Mouse (Mus musculus) hindbrain, embryonic 16.5 days (tissue): ENCODE data around the gene Mier2. TPM values are rescaled to one million over a fixed set of nuclear protein-coding genes. Genes with fewer than 3 reads are reported as not detected.

ENCODE experiments used
- ATAC-seq: fragments of 200-750 bp; cut with Nextera tagmentation; 2 replicates; pipeline ENCODE4 v1.8.0; 2017; ENCODE audit warnings: moderate TSS enrichment, moderate library complexity
- H3K27ac ChIP-seq: fragments of 300-500 bp; sonication (generic); 2 replicates; pipeline ENCODE4 v1.5.1; 2014; ENCODE audit warnings: low read depth, mild to moderate bottlenecking, control low read depth, low read length, moderate library complexity
- H3K27me3 ChIP-seq: fragments of 300-500 bp; sonication (generic); replicated peaks from 2 replicates; pipeline ENCODE4 v1.6.1; 2014; ENCODE audit warnings: low read length; ENCODE audit not compliant: control insufficient read depth, insufficient read depth
- H3K36me3 ChIP-seq: fragments of 300-500 bp; sonication (generic); 2 replicates; pipeline ENCODE4 v1.6.1; 2014; ENCODE audit warnings: mild to moderate bottlenecking, low read length, moderate library complexity, mixed read lengths; ENCODE audit not compliant: control insufficient read depth, insufficient read depth
- H3K4me1 ChIP-seq: fragments of 300-500 bp; sonication (generic); 2 replicates; pipeline ENCODE4 v1.6.1; 2014; ENCODE audit warnings: low read depth, low read length; ENCODE audit not compliant: control insufficient read depth, insufficient read depth
- H3K4me2 ChIP-seq: fragments of 300-500 bp; sonication (generic); 2 replicates; pipeline ENCODE4 v1.6.1; 2014; ENCODE audit warnings: mild to moderate bottlenecking, low read length, control low read depth, moderate library complexity
- H3K4me3 ChIP-seq: fragments of 300-500 bp; sonication (generic); 2 replicates; pipeline ENCODE4 v1.5.1; 2014; ENCODE audit warnings: mild to moderate bottlenecking, low read length, control low read depth, moderate library complexity
- H3K9ac ChIP-seq: fragments of 300-500 bp; sonication (generic); 2 replicates; pipeline ENCODE4 v1.6.1; 2014; ENCODE audit warnings: low read depth, mild to moderate bottlenecking, control low read depth, low read length, moderate library complexity
- H3K9me3 ChIP-seq: fragments of 300-500 bp; sonication (generic); 2 replicates; pipeline ENCODE4 v1.6.1; 2014; ENCODE audit warnings: mild to moderate bottlenecking, low read length, moderate library complexity; ENCODE audit not compliant: control insufficient read depth
- WGBS: fragments of 180-500 bp; shearing (Covaris S2); extraction: QIAGEN DNeasy Blood & Tissue Kit; methylation state at CpG from one replicate; pipeline ENCODE4 v1.1.7; 2014; 5-methylcytosine and 5-hydroxymethylcytosine counted together
- polyA plus RNA-seq: library from polyadenylated mRNA; unstranded; fragments of >200 nt; fragmentation: Nextera tagmentation; extraction: Ambion mirVana; gene quantifications from 2 replicates; pipeline ENCODE4 v1.2.1, GENCODE M21; 2015

The Mier2 gene
- polyA plus RNA-seq, 1 experiment from 2014 or later = 56.5 TPM

- Histone ChIP-seq H3K4me1 (peaks cover 13% of the 10 kb centered on the region), H3K9me3 (no peaks in the 10 kb centered on the region)
- 97% methylated on average over 5 of the region's 5 CpGs for WGBS
Observed at GRCm38 (mm10) chr10:79548546-79548945, 6.5 kb downstream of the Mier2 start.

GRCm38 (mm10) chr10:79547148-79547675 is 7.8 kb downstream of the Mier2 start:
- no peak overlapping the region for H3K27ac ChIP-seq
- 80% methylated on average over 5 of the region's 5 CpGs for WGBS
- no peaks in the 10 kb centered on the region for H3K9me3 ChIP-seq
- no peaks in the 10 kb centered on the region for H3K27me3 ChIP-seq
- H3K4me2 ChIP-seq = no peak overlapping the region
- peaks cover under 1% of the 10 kb centered on the region; the same call in 1 of the 2 replicates for H3K4me1 ChIP-seq
- no peak overlapping the region for H3K9ac ChIP-seq
- peaks cover 40% of the 10 kb centered on the region for H3K36me3 ChIP-seq
- no peak for ATAC-seq
- H3K4me3 ChIP-seq = no peak overlapping the region

More at GRCm38 (mm10) chr10:79548546-79548945, 6.5 kb downstream of the Mier2 start:
- Histone ChIP-seq H3K36me3 (peaks cover 32% of the 10 kb centered on the region), H3K27me3 (no peaks in the 10 kb centered on the region), H3K4me2 (no peak overlapping the region), H3K27ac (no peak overlapping the region), H3K9ac (no peak overlapping the region), H3K4me3 (no peak overlapping the region)
- ATAC-seq = no peak

- no peak overlapping the region for H3K27ac ChIP-seq
- no peak overlapping the region for H3K4me3 ChIP-seq
- no peak overlapping the region for H3K9ac ChIP-seq
- no peak for ATAC-seq
- no peak overlapping the region for H3K4me2 ChIP-seq
- no peaks in the 10 kb centered on the region for H3K4me1 ChIP-seq
- H3K9me3 ChIP-seq = no peaks in the 10 kb centered on the region
- WGBS = 92% methylated on average over 11 of the region's 11 CpGs
- peaks cover 47% of the 10 kb centered on the region for H3K36me3 ChIP-seq
- H3K27me3 ChIP-seq = no peaks in the 10 kb centered on the region
Observed at GRCm38 (mm10) chr10:79546483-79546882, 8.5 kb downstream of the Mier2 start.

GRCm38 (mm10) chr10:79545891-79546290 is 9.1 kb downstream of the Mier2 start:
- H3K9me3 ChIP-seq = no peaks in the 10 kb centered on the region
- ATAC-seq = no peak
- no peak overlapping the region for H3K4me3 ChIP-seq
- WGBS = 87% methylated on average over 12 of the region's 12 CpGs
- peaks cover 50% of the 10 kb centered on the region for H3K36me3 ChIP-seq
- H3K27me3 ChIP-seq = no peaks in the 10 kb centered on the region
- no peaks in the 10 kb centered on the region for H3K4me1 ChIP-seq
- no peak overlapping the region for H3K4me2 ChIP-seq
- no peak overlapping the region for H3K27ac ChIP-seq
- H3K9ac ChIP-seq = no peak overlapping the region

- no peak for ATAC-seq
- no peaks in the 10 kb centered on the region for H3K9me3 ChIP-seq
- H3K4me3 ChIP-seq = no peak overlapping the region
- H3K4me2 ChIP-seq = no peak overlapping the region
- 98% methylated on average over 5 of the region's 5 CpGs for WGBS
- no peak overlapping the region for H3K9ac ChIP-seq
- no peaks in the 10 kb centered on the region for H3K4me1 ChIP-seq
- H3K36me3 ChIP-seq = peaks cover 62% of the 10 kb centered on the region
- no peaks in the 10 kb centered on the region for H3K27me3 ChIP-seq
- H3K27ac ChIP-seq = no peak overlapping the region
Observed at GRCm38 (mm10) chr10:79544631-79545030, 10.4 kb downstream of the Mier2 start.

- Histone ChIP-seq H3K4me3 (no peak overlapping the region), H3K27me3 (no peaks in the 10 kb centered on the region), H3K4me1 (no peaks in the 10 kb centered on the region), H3K27ac (no peak overlapping the region), H3K4me2 (no peak overlapping the region), H3K9ac (no peak overlapping the region), H3K36me3 (peaks cover 57% of the 10 kb centered on the region), H3K9me3 (no peaks in the 10 kb centered on the region)
- ATAC-seq = no peak
- 90% methylated on average over 9 of the region's 9 CpGs for WGBS
Observed at GRCm38 (mm10) chr10:79543884-79544597, 11.0 kb downstream of the Mier2 start.

- Histone ChIP-seq H3K4me3 (no peak overlapping the region), H3K27me3 (no peaks in the 10 kb centered on the region), H3K27ac (no peak overlapping the region), H3K4me1 (no peaks in the 10 kb centered on the region), H3K9me3 (no peaks in the 10 kb centered on the region), H3K36me3 (peaks cover 49% of the 10 kb centered on the region), H3K4me2 (no peak overlapping the region), H3K9ac (no peak overlapping the region)
- WGBS = 95% methylated on average over 11 of the region's 11 CpGs
- ATAC-seq = no peak
Observed at GRCm38 (mm10) chr10:79542171-79542570, 12.8 kb downstream of the Mier2 start.

- no peaks in the 10 kb centered on the region for H3K9me3 ChIP-seq
- ATAC-seq = no peak
- H3K4me2 ChIP-seq = no peak overlapping the region
- no peak overlapping the region for H3K4me3 ChIP-seq
- peaks cover 43% of the 10 kb centered on the region for H3K36me3 ChIP-seq
- no peak overlapping the region for H3K27ac ChIP-seq
- H3K9ac ChIP-seq = no peak overlapping the region
- no peaks in the 10 kb centered on the region for H3K27me3 ChIP-seq
- H3K4me1 ChIP-seq = no peaks in the 10 kb centered on the region
- WGBS = 86% methylated on average over 15 of the region's 15 CpGs
Observed at GRCm38 (mm10) chr10:79541522-79541921, 13.5 kb downstream of the Mier2 start.

- Histone ChIP-seq H3K9me3 (no peaks in the 10 kb centered on the region), H3K4me2 (no peak overlapping the region), H3K9ac (no peak overlapping the region), H3K27me3 (no peaks in the 10 kb centered on the region), H3K27ac (no peak overlapping the region), H3K36me3 (peaks cover 42% of the 10 kb centered on the region), H3K4me3 (no peak overlapping the region), H3K4me1 (no peaks in the 10 kb centered on the region)
- no peak for ATAC-seq
- 96% methylated on average over 7 of the region's 11 CpGs for WGBS
Observed at GRCm38 (mm10) chr10:79540746-79541145, 14.3 kb downstream of the Mier2 start.
